ENCODE assay signal across 13 mouse cellular contexts in the genomic region with DNA sequence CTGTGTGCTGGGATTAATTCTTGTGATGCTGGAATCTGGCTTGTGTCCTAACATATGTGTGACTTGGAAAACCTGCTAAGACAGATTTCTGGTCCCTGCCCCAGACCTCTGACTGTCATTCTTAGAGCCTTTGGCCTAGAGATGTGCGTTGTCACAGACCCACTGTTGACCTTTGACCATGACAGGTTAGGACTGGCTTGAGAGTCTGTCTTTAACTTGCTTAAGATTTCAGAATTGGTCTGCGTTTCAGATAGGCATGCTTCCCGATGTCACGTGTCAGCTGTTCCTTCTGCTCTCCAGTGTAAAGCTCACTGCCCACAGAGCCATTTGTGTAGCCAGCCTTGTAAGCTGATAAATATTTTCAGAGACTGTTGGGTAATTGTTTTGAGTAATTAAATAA.
"Had no signal": no experiment of that assay in that cellular context is flagged by ENCODE, and none has a peak within 500 bp of the region (broad histone marks: within the 10 kb centered on the region; RNA-seq: fewer than 3 reads in every experiment).

No protein-coding gene starts in this region.

- ATAC-seq: inflammation-experienced regulatory T-cells, adult 6 months; liver, postnatal 0 days had no signal

- H3K27ac ChIP-seq: limb, embryonic 12.5 days; liver, embryonic 13.5 days; lung, embryonic 15.5 days; midbrain, embryonic 12.5 days; neural tube, embryonic 13.5 days had no signal

- H3K9me3 ChIP-seq: limb, embryonic 12.5 days; liver, embryonic 13.5 days; lung, embryonic 15.5 days; midbrain, embryonic 12.5 days; neural tube, embryonic 13.5 days had no signal

- H3K4me1 ChIP-seq: lung, embryonic 15.5 days; midbrain, embryonic 12.5 days; neural tube, embryonic 13.5 days had no signal

- H3K27me3 ChIP-seq: limb, embryonic 12.5 days; liver, embryonic 13.5 days; lung, embryonic 15.5 days; midbrain, embryonic 12.5 days; neural tube, embryonic 13.5 days had no signal

- DNase-seq: liver; liver, embryonic 13.5 days; liver, postnatal 0 days; retina, postnatal 1 day; right cerebral cortex, postnatal 4 days; spleen, adult 18-20 months; thymus, adult 18-20 months; thymus, postnatal 14 days had no signal

- H3K4me3 ChIP-seq: limb, embryonic 12.5 days; liver, embryonic 13.5 days; lung, embryonic 15.5 days; midbrain, embryonic 12.5 days; neural tube, embryonic 13.5 days had no signal

- H3K9ac ChIP-seq: limb, embryonic 12.5 days; liver, embryonic 13.5 days; liver, postnatal 0 days; lung, embryonic 15.5 days; midbrain, embryonic 12.5 days; neural tube, embryonic 13.5 days had no signal

- H3K4me2 ChIP-seq: limb, embryonic 12.5 days; liver, embryonic 13.5 days; lung, embryonic 15.5 days; midbrain, embryonic 12.5 days; neural tube, embryonic 13.5 days had no signal
